Mouse (Mus musculus) heart, postnatal 0 days (tissue): Measurements from ENCODE around the gene Wars2. TPM values are rescaled to one million over a fixed set of nuclear protein-coding genes. Genes with fewer than 3 reads are reported as not detected.

Experiments used
- ATAC-seq: fragments of 200-750 bp; cut with Nextera tagmentation; 2 replicates; pipeline ENCODE4 v1.8.0; 2017; ENCODE audit warnings: low read depth, moderate number of reproducible peaks, moderate library complexity; ENCODE audit not compliant: insufficient read depth
- DNase-seq: peaks from one replicate; pipeline ENCODE4 v3.0.0-alpha.2; 2016; ENCODE audit warnings: low spot score
- H3K27ac ChIP-seq: fragments of 300-500 bp; sonication (generic); 2 replicates; pipeline ENCODE4 v1.5.1; 2014; ENCODE audit warnings: low read depth, mild to moderate bottlenecking
- H3K27me3 ChIP-seq: fragments of 300-500 bp; sonication (generic); 2 replicates; pipeline ENCODE4 v1.6.1; 2014; ENCODE audit warnings: low read length, mixed read lengths; ENCODE audit not compliant: control insufficient read depth, insufficient read depth
- H3K36me3 ChIP-seq: fragments of 300-500 bp; sonication (generic); replicated peaks from 2 replicates; pipeline ENCODE4 v1.6.1; 2014; ENCODE audit warnings: low read length, mixed read lengths; ENCODE audit not compliant: control insufficient read depth, insufficient read depth
- H3K4me1 ChIP-seq: fragments of 300-500 bp; sonication (generic); 2 replicates; pipeline ENCODE4 v1.6.1; 2014; ENCODE audit warnings: antibody characterized with exemption; ENCODE audit not compliant: control insufficient read depth, insufficient read depth
- H3K4me2 ChIP-seq: fragments of 300-500 bp; sonication (generic); 2 replicates; pipeline ENCODE4 v1.6.1; 2014; ENCODE audit warnings: low read depth, mild to moderate bottlenecking, low read length, moderate library complexity
- H3K4me3 ChIP-seq: fragments of 300-500 bp; sonication (generic); 2 replicates; pipeline ENCODE4 v1.5.1; 2014; ENCODE audit warnings: low read depth, low read length
- H3K9ac ChIP-seq: fragments of 300-500 bp; sonication (generic); replicated peaks from 2 replicates; pipeline ENCODE4 v1.6.1; 2014; ENCODE audit warnings: low read depth, low read length, mixed read lengths
- H3K9me3 ChIP-seq: fragments of 300-500 bp; sonication (generic); replicated peaks from 2 replicates; pipeline ENCODE4 v1.6.1; 2016; ENCODE audit warnings: low read length; ENCODE audit not compliant: control insufficient read depth
- CTCF ChIP-seq: IDR thresholded peaks from 2 replicates; pipeline ENCODE4 v1.5.1; 2016; ENCODE audit warnings: antibody characterized with exemption, control low read depth, low read depth
- EP300 ChIP-seq: IDR thresholded peaks from 2 replicates; pipeline ENCODE4 v1.6.1; 2016; ENCODE audit warnings: antibody characterized with exemption, low read depth
- WGBS: fragments of 180-500 bp; shearing (Covaris S2); extraction: QIAGEN DNeasy Blood & Tissue Kit; methylation state at CpG from one replicate; pipeline ENCODE4 v1.1.7; 2014; 5-methylcytosine and 5-hydroxymethylcytosine counted together
- polyA plus RNA-seq: library from polyadenylated mRNA; unstranded; fragments of >200 nt; fragmentation: Nextera tagmentation; extraction: Ambion mirVana; gene quantifications from 2 replicates; pipeline ENCODE4 v1.2.1, GENCODE M21; 2015
- total RNA-seq: library from RNA; depleted of rRNA; stranded (reverse); fragments of >200 nt; gene quantifications from 2 replicates; pipeline ENCODE4 v1.2.3, GENCODE M21; 2014; ENCODE audit warnings: low replicate concordance; rRNA removed

Gene Wars2
- total RNA-seq (6.5 and 6.7 TPM in 2 replicates), polyA plus RNA-seq (5.0 and 6.0 TPM in 2 replicates)

DNA sequence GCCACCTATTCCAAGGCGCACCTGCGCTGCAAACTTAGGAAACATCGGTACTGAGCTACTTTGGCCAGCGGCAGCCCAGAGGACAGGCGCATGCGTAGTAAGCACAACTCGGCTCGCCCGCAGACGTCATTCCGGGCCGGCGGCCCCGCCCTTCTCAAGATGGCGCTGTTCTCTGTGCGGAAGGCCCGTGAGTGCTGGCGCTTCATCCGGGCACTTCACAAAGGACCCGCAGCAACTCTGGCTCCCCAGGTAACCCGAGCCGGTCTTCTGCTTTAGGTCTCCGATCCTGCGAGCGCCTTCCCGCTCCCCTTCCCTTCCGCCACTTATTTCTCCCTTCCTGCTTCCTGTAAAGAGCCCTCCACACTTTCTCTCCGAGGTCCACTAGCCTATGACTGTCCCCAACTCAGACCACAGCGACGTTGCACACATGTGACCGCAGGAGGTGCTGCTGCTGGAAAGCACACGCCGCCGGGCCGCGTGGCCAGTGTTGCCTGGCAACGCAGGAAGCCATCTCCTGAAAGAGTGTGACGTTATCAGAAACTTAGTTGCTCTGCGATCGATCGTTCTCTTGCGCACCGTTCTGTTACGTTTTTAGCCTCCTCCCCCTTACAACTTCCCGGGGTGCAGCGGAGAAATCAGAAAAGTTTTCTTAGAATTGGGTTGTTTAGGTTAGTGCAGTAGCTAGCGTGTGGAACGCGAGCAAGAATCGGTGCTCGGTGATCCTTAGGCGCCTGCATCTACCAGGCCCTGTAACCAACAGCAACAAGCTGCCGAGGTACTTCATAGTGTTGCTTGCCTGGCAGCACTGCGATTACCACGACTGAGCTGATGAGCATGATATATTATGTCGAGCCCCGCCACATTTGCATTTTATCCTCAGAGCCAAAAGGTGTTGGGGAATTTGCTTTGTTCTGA is at the start of gene Wars2:
TSS of gene Wars2 (plus strand) at position 129 of the 915 bp plus-strand sequence.
- TF ChIP-seq EP300 (peak; percentile 49; the same call in 1 of the 2 replicates), CTCF (peak; percentile 3; the same call in 1 of the 2 replicates)
- Histone ChIP-seq H3K27me3 (0 out of 2 replicates have a peak, but pooled peaks cover 2% of the 10 kb centered on the region), H3K4me3 (peak within 1 kb of the TSS; percentile 52), H3K4me2 (peak within 1 kb of the TSS; percentile 64), H3K27ac (peak within 1 kb of the TSS; percentile 90), H3K36me3 (no peaks in the 10 kb centered on the region), H3K9me3 (no peaks in the 10 kb centered on the region), H3K4me1 (peaks cover 5% of the 10 kb centered on the region; the same call in 1 of the 2 replicates), H3K9ac (peak within 1 kb of the TSS; percentile 38; the same call in 1 of the 2 replicates)
- DNase-seq (peak; percentile 96), ATAC-seq (peak; percentile 100)
- under 1% methylated on average over 57 of the region's 57 CpGs for WGBS

GRCm38 (mm10) chr3:99096816-99097215 is 44.1 kb upstream of the Wars2 start:
- no peaks in the 10 kb centered on the region for H3K27me3 ChIP-seq
- H3K4me1 ChIP-seq: no peaks in the 10 kb centered on the region
- H3K4me2 ChIP-seq: no peak overlapping the region
- WGBS: 63% methylated on average over 3 of the region's 3 CpGs
- no peak overlapping the region for H3K9ac ChIP-seq
- H3K4me3 ChIP-seq: no peak overlapping the region
- H3K27ac ChIP-seq: no peak overlapping the region
- no peak for TF ChIP-seq CTCF
- TF ChIP-seq EP300: no peak
- H3K9me3 ChIP-seq: 0 out of 2 replicates have a peak, but pooled peaks cover 5% of the 10 kb centered on the region
- H3K36me3 ChIP-seq: no peaks in the 10 kb centered on the region
- ATAC-seq: no peak
- no peak for DNase-seq

- Histone ChIP-seq H3K27me3 (no peaks in the 10 kb centered on the region), H3K36me3 (no peaks in the 10 kb centered on the region), H3K27ac (no peak overlapping the region), H3K4me1 (no peaks in the 10 kb centered on the region), H3K4me3 (no peak overlapping the region), H3K9me3 (no peaks in the 10 kb centered on the region), H3K4me2 (no peak overlapping the region), H3K9ac (no peak overlapping the region)
- WGBS: 54% methylated on average over 9 of the region's 9 CpGs
- ATAC-seq (no peak), DNase-seq (no peak)
- TF ChIP-seq EP300: no peak
- TF ChIP-seq CTCF: no peak
Observed at GRCm38 (mm10) chr3:99110353-99111213, 30.3 kb upstream of the Wars2 start.

DNA sequence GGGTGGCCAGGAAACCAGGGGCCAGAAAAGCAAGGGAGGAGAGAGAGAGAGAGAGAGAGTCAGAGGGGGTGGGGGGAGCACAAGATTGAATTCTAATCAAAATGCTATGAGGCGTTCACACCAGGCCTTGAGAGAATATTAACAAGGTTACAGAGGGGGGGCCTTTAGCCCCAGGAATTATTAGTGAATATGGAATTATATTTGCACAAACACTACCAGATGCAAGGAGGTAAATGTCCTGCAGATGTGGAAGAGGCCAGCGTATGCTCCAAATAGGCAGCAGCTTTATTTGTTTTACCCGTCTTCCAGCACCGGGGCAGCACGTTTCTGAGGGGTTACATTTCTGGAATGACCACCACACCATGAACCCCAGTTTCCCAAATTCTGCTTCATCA is 29.7 kb upstream of the Wars2 start:
- no peak overlapping the region for H3K4me2 ChIP-seq
- DNase-seq: no peak
- no peaks in the 10 kb centered on the region for H3K27me3 ChIP-seq
- no peaks in the 10 kb centered on the region for H3K9me3 ChIP-seq
- TF ChIP-seq CTCF (no peak), EP300 (no peak)
- no peak overlapping the region for H3K4me3 ChIP-seq
- WGBS: 82% methylated on average over 5 of the region's 5 CpGs
- H3K9ac ChIP-seq: no peak overlapping the region
- ATAC-seq: no peak
- H3K4me1 ChIP-seq: no peaks in the 10 kb centered on the region
- no peaks in the 10 kb centered on the region for H3K36me3 ChIP-seq
- no peak overlapping the region for H3K27ac ChIP-seq

- TF ChIP-seq EP300 (no peak), CTCF (no peak)
- no peaks in the 10 kb centered on the region for H3K27me3 ChIP-seq
- no peak for DNase-seq
- no peak overlapping the region for H3K9ac ChIP-seq
- no peaks in the 10 kb centered on the region for H3K4me1 ChIP-seq
- no peak for ATAC-seq
- no peak overlapping the region for H3K27ac ChIP-seq
- H3K9me3 ChIP-seq: no peaks in the 10 kb centered on the region
- no peak overlapping the region for H3K4me2 ChIP-seq
- 61% methylated on average over 7 of the region's 7 CpGs for WGBS
- no peaks in the 10 kb centered on the region for H3K36me3 ChIP-seq
- no peak overlapping the region for H3K4me3 ChIP-seq
Observed at GRCm38 (mm10) chr3:99113266-99113837, 27.5 kb upstream of the Wars2 start.
